Mouse (Mus musculus): ENCODE measurements around the gene Neu2. TPM values are rescaled to one million over a fixed set of nuclear protein-coding genes. Genes with fewer than 3 reads are reported as not detected.

Neu2 gene
- polyA plus RNA-seq, 1 experiment from 2014 or later, result not detected

GRCm38 (mm10) chr1:87486386-87486785 is 23.3 kb upstream of the Neu2 start:
- DNase-seq (ENCODE audit: low spot score), result no peak
- no peaks in the 10 kb centered on the region for H3K27me3 ChIP-seq (ENCODE audit: control insufficient read depth, insufficient read depth, low read length)
- H3K4me3 ChIP-seq (ENCODE audit: low read depth, low read length), result no peak overlapping the region
- 81% methylated on average over 6 of the region's 6 CpGs for WGBS
- no peaks in the 10 kb centered on the region for H3K9me3 ChIP-seq (ENCODE audit: control insufficient read depth, low read length)
- H3K4me1 ChIP-seq (ENCODE audit: control insufficient read depth, insufficient read depth, low read length), result no peaks in the 10 kb centered on the region
- no peak overlapping the region for H3K27ac ChIP-seq (ENCODE audit: low read depth, low read length)
- no peak overlapping the region for H3K9ac ChIP-seq (ENCODE audit: low read length)
- no peak overlapping the region for H3K4me2 ChIP-seq (ENCODE audit: low read depth)
- ATAC-seq (ENCODE audit: insufficient read depth, low FRiP score, low TSS enrichment), result no peak
- H3K36me3 ChIP-seq (ENCODE audit: control insufficient read depth, insufficient read depth, low read length), result no peaks in the 10 kb centered on the region

DNA sequence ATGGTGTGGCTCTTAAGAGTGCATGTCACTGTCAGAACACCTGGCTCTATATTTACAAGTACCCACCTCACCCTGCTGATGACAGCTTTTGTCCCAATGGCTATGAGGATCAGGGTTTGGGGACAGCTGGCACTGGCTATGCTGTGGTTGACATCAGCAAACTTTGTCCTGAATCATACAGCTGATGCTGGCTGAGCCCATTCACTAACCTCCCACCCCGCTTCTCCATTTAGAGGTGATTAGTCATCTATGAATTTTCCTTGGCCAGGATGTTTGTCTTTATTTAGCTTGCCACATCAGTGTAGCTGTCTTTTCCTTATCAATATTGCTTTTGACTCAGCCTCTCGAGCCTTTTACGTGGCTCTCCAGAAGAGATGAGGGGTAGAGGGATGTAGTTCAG is 17.4 kb upstream of the Neu2 start:
- no peaks in the 10 kb centered on the region for H3K36me3 ChIP-seq (ENCODE audit: control insufficient read depth, insufficient read depth, low read length)
- no peaks in the 10 kb centered on the region for H3K4me1 ChIP-seq (ENCODE audit: control insufficient read depth, insufficient read depth, low read length)
- H3K27me3 ChIP-seq (ENCODE audit: control insufficient read depth, insufficient read depth, low read length), result no peaks in the 10 kb centered on the region
- no peaks in the 10 kb centered on the region for H3K9me3 ChIP-seq (ENCODE audit: control insufficient read depth, low read length)
- no peak overlapping the region for H3K9ac ChIP-seq (ENCODE audit: low read length)
- no peak overlapping the region for H3K4me2 ChIP-seq (ENCODE audit: low read depth)
- no peak for ATAC-seq (ENCODE audit: insufficient read depth, low FRiP score, low TSS enrichment)
- WGBS, result 93% methylated on average over 3 of the region's 3 CpGs
- DNase-seq (ENCODE audit: low spot score), result no peak
- no peak overlapping the region for H3K27ac ChIP-seq (ENCODE audit: low read depth, low read length)
- no peak overlapping the region for H3K4me3 ChIP-seq (ENCODE audit: low read depth, low read length)

DNA sequence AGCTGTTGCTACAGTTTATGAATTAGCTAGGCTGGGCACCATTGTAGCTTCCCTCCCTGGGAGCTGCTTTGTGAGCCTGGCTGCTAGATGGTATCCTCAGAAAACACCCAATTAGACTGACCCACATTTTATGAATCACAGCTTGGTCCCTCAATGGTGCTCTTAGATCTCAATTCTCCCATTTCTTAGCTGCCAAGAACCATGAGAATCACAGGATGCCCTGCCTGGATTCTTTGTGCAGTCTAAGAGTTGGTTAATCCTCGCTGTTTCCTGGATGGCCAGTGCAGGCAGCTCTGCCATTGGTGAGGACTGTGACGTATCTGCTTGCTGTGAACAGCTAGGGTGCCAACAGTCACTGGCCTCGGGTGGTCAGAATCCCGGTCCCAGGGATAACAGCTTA is 16.1 kb upstream of the Neu2 start:
- 79% methylated on average over 4 of the region's 4 CpGs for WGBS
- Histone ChIP-seq H3K4me3 (ENCODE audit: low read depth, low read length) (no peak overlapping the region), H3K27me3 (ENCODE audit: control insufficient read depth, insufficient read depth, low read length) (no peaks in the 10 kb centered on the region), H3K36me3 (ENCODE audit: control insufficient read depth, insufficient read depth, low read length) (no peaks in the 10 kb centered on the region), H3K4me1 (ENCODE audit: control insufficient read depth, insufficient read depth, low read length) (no peaks in the 10 kb centered on the region), H3K27ac (ENCODE audit: low read depth, low read length) (no peak overlapping the region), H3K4me2 (ENCODE audit: low read depth) (no peak overlapping the region), H3K9ac (ENCODE audit: low read length) (no peak overlapping the region), H3K9me3 (ENCODE audit: control insufficient read depth, low read length) (no peaks in the 10 kb centered on the region)
- DNase-seq (ENCODE audit: low spot score) (no peak), ATAC-seq (ENCODE audit: insufficient read depth, low FRiP score, low TSS enrichment) (no peak)

- DNase-seq (ENCODE audit: low spot score) (no peak), ATAC-seq (ENCODE audit: insufficient read depth, low FRiP score, low TSS enrichment) (no peak)
- H3K4me3 ChIP-seq (ENCODE audit: low read depth, low read length), result no peak overlapping the region
- no peak overlapping the region for H3K9ac ChIP-seq (ENCODE audit: low read length)
- no peak overlapping the region for H3K27ac ChIP-seq (ENCODE audit: low read depth, low read length)
- H3K4me2 ChIP-seq (ENCODE audit: low read depth), result no peak overlapping the region
- H3K36me3 ChIP-seq (ENCODE audit: control insufficient read depth, insufficient read depth, low read length), result no peaks in the 10 kb centered on the region
- no peaks in the 10 kb centered on the region for H3K9me3 ChIP-seq (ENCODE audit: control insufficient read depth, low read length)
- WGBS, result 89% methylated on average over 4 of the region's 4 CpGs
- peaks cover 7% of the 10 kb centered on the region for H3K4me1 ChIP-seq (ENCODE audit: control insufficient read depth, insufficient read depth, low read length)
- H3K27me3 ChIP-seq (ENCODE audit: control insufficient read depth, insufficient read depth, low read length), result peaks cover 20% of the 10 kb centered on the region
Observed at GRCm38 (mm10) chr1:87505524-87505923, 4.2 kb upstream of the Neu2 start.

GRCm38 (mm10) chr1:87507857-87508256 is 1.8 kb upstream of the Neu2 start:
- no peak for ATAC-seq (ENCODE audit: insufficient read depth, low FRiP score, low TSS enrichment)
- Histone ChIP-seq H3K27ac (ENCODE audit: low read depth, low read length) (no peak overlapping the region), H3K9ac (ENCODE audit: low read length) (no peak overlapping the region), H3K4me3 (ENCODE audit: low read depth, low read length) (no peak overlapping the region), H3K4me2 (ENCODE audit: low read depth) (no peak overlapping the region), H3K27me3 (ENCODE audit: control insufficient read depth, insufficient read depth, low read length) (peaks cover 28% of the 10 kb centered on the region), H3K4me1 (ENCODE audit: control insufficient read depth, insufficient read depth, low read length) (peaks cover 7% of the 10 kb centered on the region), H3K9me3 (ENCODE audit: control insufficient read depth, low read length) (no peaks in the 10 kb centered on the region), H3K36me3 (ENCODE audit: control insufficient read depth, insufficient read depth, low read length) (no peaks in the 10 kb centered on the region)
- no peak for DNase-seq (ENCODE audit: low spot score)
- WGBS, result 64% methylated on average over 6 of the region's 6 CpGs

DNA sequence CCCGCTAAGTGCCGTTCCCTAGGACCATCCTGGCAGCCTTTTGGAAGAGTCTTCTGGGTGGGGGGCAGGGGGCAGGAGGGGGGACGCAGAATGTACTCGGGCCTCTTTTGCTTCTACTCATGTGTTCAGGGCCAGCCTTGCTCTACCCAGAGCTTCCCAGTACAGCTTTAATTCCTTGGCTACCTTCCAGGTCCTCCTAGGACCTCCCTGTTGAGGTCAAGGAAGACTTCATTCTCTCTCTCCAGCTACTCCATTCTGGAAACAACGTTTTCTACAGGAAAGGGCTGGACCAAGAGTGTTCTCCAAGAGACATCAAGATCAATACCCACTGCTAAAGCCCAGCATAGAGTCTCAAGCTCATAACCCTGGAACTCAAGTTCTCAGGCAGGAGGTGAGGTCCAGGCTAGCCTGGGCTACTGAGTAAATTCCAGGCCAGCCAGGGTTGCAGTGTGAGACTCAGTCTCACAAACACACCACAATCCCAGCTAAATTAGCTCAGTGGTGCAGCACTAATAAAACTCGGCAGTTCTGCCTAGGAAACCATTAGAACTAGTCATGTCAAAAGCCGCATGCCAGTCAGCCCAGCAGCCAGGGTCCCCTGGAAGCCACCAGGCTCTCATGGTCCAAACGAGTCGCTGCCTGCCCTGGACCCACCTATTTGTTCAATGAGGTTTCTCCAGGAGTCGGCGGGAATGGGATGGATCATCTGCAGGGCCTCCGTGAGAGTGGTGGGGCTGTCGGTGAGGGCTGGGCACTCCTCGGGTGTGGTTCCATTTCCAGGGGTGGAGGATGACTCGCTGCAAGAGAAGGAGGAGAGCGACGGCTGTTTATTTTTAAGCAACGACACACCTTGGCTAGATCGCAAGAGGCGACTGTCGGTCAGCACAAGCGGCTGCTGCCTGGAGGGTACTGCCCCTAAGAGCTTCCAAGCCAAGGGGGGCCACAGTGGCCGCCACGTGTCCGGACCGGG is 813 bp upstream of the Neu2 start:
- peak overlapping the region; percentile 98 for H3K4me2 ChIP-seq (ENCODE audit: low read depth)
- ATAC-seq (ENCODE audit: insufficient read depth, low FRiP score, low TSS enrichment) (no peak; the same call in 1 of the 2 replicates), DNase-seq (ENCODE audit: low spot score) (no peak)
- H3K9ac ChIP-seq (ENCODE audit: low read length), result peak overlapping the region; percentile 60
- peaks cover 7% of the 10 kb centered on the region for H3K4me1 ChIP-seq (ENCODE audit: control insufficient read depth, insufficient read depth, low read length)
- no peaks in the 10 kb centered on the region for H3K36me3 ChIP-seq (ENCODE audit: control insufficient read depth, insufficient read depth, low read length)
- peaks cover 28% of the 10 kb centered on the region for H3K27me3 ChIP-seq (ENCODE audit: control insufficient read depth, insufficient read depth, low read length)
- 22% methylated on average over 26 of the region's 26 CpGs for WGBS
- no peak overlapping the region for H3K27ac ChIP-seq (ENCODE audit: low read depth, low read length)
- peak overlapping the region; percentile 66 for H3K4me3 ChIP-seq (ENCODE audit: low read depth, low read length)
- no peaks in the 10 kb centered on the region for H3K9me3 ChIP-seq (ENCODE audit: control insufficient read depth, low read length)

DNA sequence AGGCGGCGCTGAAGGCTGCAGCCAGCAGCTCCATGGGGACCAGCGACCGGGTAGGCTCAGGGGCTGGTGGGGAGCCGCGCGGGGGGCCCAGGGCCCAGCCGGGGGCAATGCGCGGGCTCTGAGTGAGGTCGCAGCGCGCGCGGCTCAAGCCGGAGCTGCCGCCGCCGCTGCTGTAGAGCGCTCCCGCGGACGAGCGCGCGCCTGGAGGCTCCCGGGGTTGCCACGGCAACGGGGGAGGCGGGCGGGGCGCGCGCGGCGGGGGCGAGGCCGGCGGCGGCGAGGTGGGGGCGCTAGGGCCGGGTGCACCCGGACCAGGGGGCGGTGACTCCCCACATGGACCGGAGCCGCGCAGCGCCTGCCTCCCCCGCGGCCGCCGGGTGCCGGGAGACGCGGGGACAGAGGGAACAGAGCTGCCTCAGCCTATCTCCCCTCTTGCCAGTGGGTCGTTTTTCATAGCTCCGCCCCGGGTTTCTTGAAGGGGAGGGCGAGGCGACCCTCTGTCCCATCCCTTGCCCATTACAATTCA is 540 bp downstream of the Neu2 start:
- Histone ChIP-seq H3K4me2 (ENCODE audit: low read depth) (peak overlapping the region; percentile 98), H3K9ac (ENCODE audit: low read length) (peak overlapping the region; percentile 60), H3K36me3 (ENCODE audit: control insufficient read depth, insufficient read depth, low read length) (no peaks in the 10 kb centered on the region), H3K9me3 (ENCODE audit: control insufficient read depth, low read length) (no peaks in the 10 kb centered on the region), H3K4me3 (ENCODE audit: low read depth, low read length) (peak overlapping the region; percentile 66), H3K27me3 (ENCODE audit: control insufficient read depth, insufficient read depth, low read length) (peaks cover 28% of the 10 kb centered on the region), H3K4me1 (ENCODE audit: control insufficient read depth, insufficient read depth, low read length) (peaks cover 7% of the 10 kb centered on the region), H3K27ac (ENCODE audit: low read depth, low read length) (no peak overlapping the region)
- DNase-seq (ENCODE audit: low spot score), result peak; percentile 71
- ATAC-seq (ENCODE audit: insufficient read depth, low FRiP score, low TSS enrichment), result peak; percentile 85
- WGBS, result under 1% methylated on average over 25 of the region's 61 CpGs

DNA sequence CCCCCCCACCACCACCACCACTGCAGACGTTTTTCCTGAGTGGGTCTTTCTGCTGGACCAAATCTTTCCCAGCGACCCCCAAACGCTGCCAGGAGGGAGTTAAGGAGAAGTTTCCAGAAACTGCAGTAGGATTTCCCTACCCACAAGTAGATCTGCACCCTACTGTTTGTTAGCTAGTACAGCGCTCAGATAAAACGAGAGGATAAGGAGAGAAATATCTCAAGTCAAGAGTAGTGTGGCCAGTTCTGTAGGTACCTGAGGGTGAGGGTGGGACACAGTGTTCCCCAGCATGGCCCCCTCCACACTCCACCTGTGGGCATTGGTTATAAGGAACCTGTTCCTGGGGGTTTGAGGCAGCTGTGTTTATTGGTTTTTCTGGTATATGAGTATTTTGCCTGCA is 1.2 kb downstream of the Neu2 start:
- Histone ChIP-seq H3K4me3 (ENCODE audit: low read depth, low read length) (no peak overlapping the region), H3K9me3 (ENCODE audit: control insufficient read depth, low read length) (no peaks in the 10 kb centered on the region), H3K4me1 (ENCODE audit: control insufficient read depth, insufficient read depth, low read length) (peaks cover 7% of the 10 kb centered on the region), H3K27me3 (ENCODE audit: control insufficient read depth, insufficient read depth, low read length) (peaks cover 28% of the 10 kb centered on the region), H3K27ac (ENCODE audit: low read depth, low read length) (no peak overlapping the region), H3K4me2 (ENCODE audit: low read depth) (peak overlapping the region; percentile 98; the same call in 1 of the 2 replicates), H3K9ac (ENCODE audit: low read length) (no peak overlapping the region), H3K36me3 (ENCODE audit: control insufficient read depth, insufficient read depth, low read length) (no peaks in the 10 kb centered on the region)
- ATAC-seq (ENCODE audit: insufficient read depth, low FRiP score, low TSS enrichment), result no peak
- no peak for DNase-seq (ENCODE audit: low spot score)
- 29% methylated on average over 5 of the region's 5 CpGs for WGBS

DNA sequence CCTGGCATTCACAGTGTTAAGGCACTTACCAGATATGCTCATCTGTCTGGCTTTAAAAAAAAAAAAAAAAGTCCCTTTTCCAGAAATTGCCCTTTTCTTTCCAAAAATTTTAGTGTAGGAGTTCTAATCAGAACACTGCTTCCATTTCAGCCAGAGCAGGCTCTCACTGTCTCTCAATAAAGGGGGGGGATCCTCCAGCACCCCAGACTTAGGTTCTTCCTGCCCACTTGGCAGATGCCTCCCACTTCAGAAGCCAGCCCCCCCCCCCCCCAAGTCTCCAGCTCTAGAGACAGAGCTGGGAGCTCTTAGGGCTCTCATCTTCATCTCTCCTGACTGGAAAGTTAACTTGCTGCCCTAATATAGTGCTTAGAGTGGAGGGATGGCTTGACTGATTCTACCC is 10.8 kb downstream of the Neu2 start:
- Histone ChIP-seq H3K9me3 (ENCODE audit: control insufficient read depth, low read length) (no peaks in the 10 kb centered on the region), H3K4me2 (ENCODE audit: low read depth) (no peak overlapping the region), H3K36me3 (ENCODE audit: control insufficient read depth, insufficient read depth, low read length) (no peaks in the 10 kb centered on the region), H3K9ac (ENCODE audit: low read length) (no peak overlapping the region), H3K27ac (ENCODE audit: low read depth, low read length) (no peak overlapping the region), H3K27me3 (ENCODE audit: control insufficient read depth, insufficient read depth, low read length) (no peaks in the 10 kb centered on the region), H3K4me1 (ENCODE audit: control insufficient read depth, insufficient read depth, low read length) (no peaks in the 10 kb centered on the region), H3K4me3 (ENCODE audit: low read depth, low read length) (no peak overlapping the region)
- ATAC-seq (ENCODE audit: insufficient read depth, low FRiP score, low TSS enrichment) (no peak), DNase-seq (ENCODE audit: low spot score) (no peak)
